Mouse (Mus musculus) c-Kit-negative CD71-positive TER-119-positive erythroid progenitor cells, embryonic 14.5 days (primary cell): ENCODE measurements around the gene Lpgat1.

Experiments used
- DNase-seq: peaks from one replicate; pipeline ENCODE4 v3.0.0-alpha.2; 2013; ENCODE audit warnings: low read depth, low spot score

Lpgat1 gene

GRCm38 (mm10) chr1:191736425-191736824, 18.8 kb downstream of the Lpgat1 start:
- DNase-seq = no peak

- DNase-seq = no peak
These were observed 20.2 kb downstream of the Lpgat1 start for GRCm38 (mm10) chr1:191737871-191738270.

GRCm38 (mm10) chr1:191738726-191739125, 21.1 kb downstream of the Lpgat1 start:
- DNase-seq = no peak

- DNase-seq = no peak
These were observed 23.1 kb downstream of the Lpgat1 start for GRCm38 (mm10) chr1:191740587-191741361.

GRCm38 (mm10) chr1:191741635-191742034, 24.0 kb downstream of the Lpgat1 start:
- no peak for DNase-seq

GRCm38 (mm10) chr1:191748431-191748830, 30.8 kb downstream of the Lpgat1 start:
- no peak for DNase-seq

GRCm38 (mm10) chr1:191756520-191757199, 39.0 kb downstream of the Lpgat1 start:
- no peak for DNase-seq

GRCm38 (mm10) chr1:191774106-191774505, 56.5 kb downstream of the Lpgat1 start:
- DNase-seq = no peak

- no peak for DNase-seq
These were observed 57.5 kb downstream of the Lpgat1 start for GRCm38 (mm10) chr1:191775116-191775515.

- no peak for DNase-seq
These were observed 59.9 kb downstream of the Lpgat1 start for GRCm38 (mm10) chr1:191777521-191777920.

- no peak for DNase-seq
These were observed 62.8 kb downstream of the Lpgat1 start for GRCm38 (mm10) chr1:191780470-191780869.

- DNase-seq = no peak
These were observed 67.5 kb downstream of the Lpgat1 start for GRCm38 (mm10) chr1:191785108-191785507.

GRCm38 (mm10) chr1:191786255-191786654, 68.6 kb downstream of the Lpgat1 start:
- no peak for DNase-seq

GRCm38 (mm10) chr1:191787379-191787778, 69.7 kb downstream of the Lpgat1 start:
- DNase-seq = no peak

GRCm38 (mm10) chr1:191792991-191793390, 75.4 kb downstream of the Lpgat1 start:
- no peak for DNase-seq

GRCm38 (mm10) chr1:191793888-191794532, 76.4 kb downstream of the Lpgat1 start:
- DNase-seq = no peak

GRCm38 (mm10) chr1:191796238-191796896, 78.7 kb downstream of the Lpgat1 start:
- DNase-seq = no peak

- no peak for DNase-seq
These were observed 84.6 kb downstream of the Lpgat1 start for GRCm38 (mm10) chr1:191802093-191802819.

- DNase-seq = no peak
These were observed 85.4 kb downstream of the Lpgat1 start for GRCm38 (mm10) chr1:191802820-191803655.

GRCm38 (mm10) chr1:191804747-191805146, 87.1 kb downstream of the Lpgat1 start:
- DNase-seq = no peak
